Mouse (Mus musculus) liver (tissue): Measurements from ENCODE around the gene Ear1.
"Not testable (repeated sequence)": the region's sequence is repeated elsewhere in the genome, so short reads cannot be mapped to it uniquely, and the experiment has no call there.

Experiments
- DNase-seq: peaks from one replicate; pipeline ENCODE4 v3.0.0-alpha.2; 2020; ENCODE audit warnings: mixed read lengths

The Ear1 gene

DNA sequence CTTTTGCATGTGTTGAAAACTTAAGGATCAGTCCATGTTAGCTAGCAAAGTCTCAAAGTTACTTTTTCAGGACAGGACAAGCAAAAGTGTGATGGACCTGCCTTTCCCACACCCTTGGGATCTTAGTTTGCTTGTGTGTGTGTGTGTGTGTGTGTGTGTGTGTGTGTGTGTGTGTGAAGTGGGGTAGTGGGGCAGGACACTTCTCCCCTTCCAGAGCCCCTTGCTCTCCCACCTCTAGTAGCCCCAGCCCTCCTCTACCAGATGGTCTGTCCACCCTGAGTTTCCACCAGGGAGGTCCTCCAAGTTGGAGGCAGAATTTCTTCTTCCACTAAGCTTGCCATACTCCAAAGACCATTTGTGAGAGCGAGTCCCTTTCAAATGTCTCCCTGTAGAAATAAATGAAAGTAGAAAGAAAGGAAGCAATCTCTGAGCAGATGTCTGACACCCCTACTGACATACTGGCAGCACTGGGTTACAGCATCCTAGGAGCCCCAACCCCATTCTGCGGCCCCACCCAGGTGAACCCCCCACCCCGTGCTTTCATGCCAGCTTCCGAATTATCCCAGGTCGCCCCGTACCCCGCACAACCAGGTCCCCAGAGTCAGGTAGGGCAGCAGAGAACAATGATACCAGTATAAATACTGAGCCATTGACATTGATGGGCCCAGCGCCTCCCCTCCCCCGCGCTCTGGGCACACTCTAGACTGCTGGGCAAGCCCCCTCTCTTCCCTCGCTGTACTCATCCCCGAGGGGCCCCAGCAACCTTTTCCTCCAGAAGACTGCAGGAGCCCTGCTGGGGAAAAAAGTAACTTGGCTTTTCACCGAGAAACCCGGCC, 79.0 kb downstream of the Ear1 start:
- DNase-seq = no peak

DNA sequence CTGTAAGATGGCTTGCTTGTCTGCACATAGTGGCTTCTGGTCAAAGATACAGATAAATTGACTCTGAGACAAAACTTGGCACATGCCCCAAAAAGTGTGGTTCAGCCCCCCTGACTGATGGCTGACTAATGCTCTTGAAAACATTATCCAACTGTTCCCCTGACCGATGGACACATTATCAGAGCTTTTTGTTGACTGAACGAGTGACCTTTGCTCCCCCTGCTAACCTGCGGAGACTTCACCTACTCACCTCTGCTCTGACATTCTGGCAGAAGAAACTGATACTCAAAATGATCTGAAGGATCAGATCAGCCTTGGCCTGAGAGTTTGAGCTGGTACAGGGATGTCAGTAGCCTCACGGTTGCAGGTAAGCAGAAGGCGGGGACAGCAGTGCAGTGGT, 81.5 kb downstream of the Ear1 start:
- not testable (repeated sequence) for DNase-seq

DNA sequence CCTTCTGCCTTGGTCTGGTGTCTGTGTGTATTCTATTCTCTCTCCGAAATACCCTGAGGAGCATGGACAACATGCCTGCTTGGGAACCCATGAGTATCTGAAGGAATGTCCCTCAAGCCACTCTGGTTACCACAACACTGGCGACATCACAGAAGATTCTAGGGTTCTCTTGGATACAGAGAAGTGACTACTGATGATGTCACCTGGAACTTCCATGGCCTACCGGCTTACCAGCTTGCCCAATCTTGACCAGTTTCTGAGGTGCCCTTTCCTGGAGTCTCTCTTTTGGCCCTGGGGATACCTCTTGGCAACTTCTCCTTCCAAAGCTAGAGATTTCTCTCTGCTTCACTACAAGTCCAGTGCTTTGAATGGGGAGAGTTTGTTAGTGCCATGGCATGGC, 90.7 kb downstream of the Ear1 start, which contains the start of gene Gm8180:
TSS of gene Gm8180 (minus strand) at position 101 of the 400 bp plus-strand sequence.
- not testable (repeated sequence) for DNase-seq
